Mouse (Mus musculus): Measurements from ENCODE around the gene Olfr71. TPM values are rescaled to one million over a fixed set of nuclear protein-coding genes. Genes with fewer than 3 reads are reported as not detected.

The Olfr71 gene
- total RNA-seq, 2 experiments from 2014 or later = not detected

GRCm38 (mm10) chr4:43668782-43669427, 41.1 kb downstream of the Olfr71 start, which contains the start of the genes Tmem8b and Fam221b:
Gene Tmem8b (plus strand): TSS chr4:43668971.
Gene Fam221b (minus strand): TSS chr4:43669145.
- peak; percentile 83 to 86 for DNase-seq
- intact Hi-C loops (cut with DNase I) = no loop called here

- intact Hi-C loops (cut with DNase I) = loop anchor here (2.0 kb wide), 1 partner anchor 34 kb away; no protein-coding TSS in a partner anchor
- DNase-seq = no peak
Measured at GRCm38 (mm10) chr4:43666412-43666811, 43.6 kb downstream of the Olfr71 start.

- DNase-seq = no peak
- intact Hi-C loops (cut with DNase I) = no loop called here
Measured at GRCm38 (mm10) chr4:43657146-43657545, 52.9 kb downstream of the Olfr71 start.

GRCm38 (mm10) chr4:43656339-43657109, 53.5 kb downstream of the Olfr71 start, which contains the start of gene Hint2:
Gene Hint2 (minus strand): TSS chr4:43656466.
- peak; percentile 88 for DNase-seq
- intact Hi-C loops (cut with DNase I) = no loop called here

GRCm38 (mm10) chr4:43655656-43656338, 54.3 kb downstream of the Olfr71 start:
- intact Hi-C loops (cut with DNase I) = no loop called here
- DNase-seq = no peak

Other genes with a start within 250 kb of the Olfr71 start
- not detected for gene Sit1, start 226.5 kb downstream of the Olfr71 start, total RNA-seq (2021)
- 10 to 100 TPM; 19.8 to 22.4 TPM for gene Ccdc107, start 217.4 kb downstream of the Olfr71 start, total RNA-seq (2021)
- under 1 TPM in 1 of 2 experiments, not detected in 1; 0.32 TPM for gene Arhgef39, start 210.6 kb downstream of the Olfr71 start, total RNA-seq (2021)
- 1 to 10 TPM; 3.4 to 4.4 TPM for gene Car9, start 203.3 kb downstream of the Olfr71 start, total RNA-seq (2021)
- gene Tpm2, start 186.5 kb downstream of the Olfr71 start, total RNA-seq (2021) = 1,000 to 10,000 TPM; 6,166 to 7,572 TPM
- gene Creb3, start 147.9 kb downstream of the Olfr71 start, total RNA-seq (2021) = 10 to 100 TPM; 31.5 to 38.3 TPM
- 10 to 100 TPM; 53.6 to 55.2 TPM for gene Tln1, start 147.6 kb downstream of the Olfr71 start, total RNA-seq (2021)
- gene Rgp1, start 131.5 kb downstream of the Olfr71 start, total RNA-seq (2021) = 10 to 100 TPM; 17.6 to 20.7 TPM
- gene Gba2, start 131.4 kb downstream of the Olfr71 start, total RNA-seq (2021) = 1 to 10 TPM; 3.9 to 6.1 TPM
- under 1 TPM in 1 of 2 experiments, not detected in 1; 0.49 TPM for gene Msmp, start 125.8 kb downstream of the Olfr71 start, total RNA-seq (2021)
- 10 to 100 TPM; 28.1 to 38.4 TPM for gene Npr2, start 78.3 kb downstream of the Olfr71 start, total RNA-seq (2021)
- gene Spag8, start 56.7 kb downstream of the Olfr71 start, total RNA-seq (2021) = not detected
- 10 to 100 TPM; 35.3 to 38.4 TPM for gene Hint2, start 53.8 kb downstream of the Olfr71 start, total RNA-seq (2021)
- 1 to 10 TPM; 8.9 to 9.7 TPM for gene Tmem8b, start 41.3 kb downstream of the Olfr71 start, total RNA-seq (2021)
- under 1 TPM; 0.17 to 0.18 TPM for gene Fam221b, start 41.1 kb downstream of the Olfr71 start, total RNA-seq (2021)
- not detected for gene Olfr70, start 9.4 kb downstream of the Olfr71 start, total RNA-seq (2021)
- gene Hrct1, start 16.9 kb upstream of the Olfr71 start, total RNA-seq (2021) = 1 to 10 TPM; 1.2 to 2.0 TPM
- 1 to 10 TPM; 1.3 to 1.5 TPM for gene Spaar, start 19.8 kb upstream of the Olfr71 start, total RNA-seq (2021)
- not detected for gene Olfr159, start 60.8 kb upstream of the Olfr71 start, total RNA-seq (2021)
- gene Olfr156, start 113.6 kb upstream of the Olfr71 start, total RNA-seq (2021) = not detected
- gene Olfr157, start 129.9 kb upstream of the Olfr71 start, total RNA-seq (2021) = not detected
- gene Olfr155, start 141.3 kb upstream of the Olfr71 start, total RNA-seq (2021) = not detected
- gene Reck, start 165.3 kb upstream of the Olfr71 start, total RNA-seq (2021) = 1 to 10 TPM; 2.2 to 2.5 TPM
- 1 to 10 TPM; 2.4 to 3.0 TPM for gene Glipr2, start 247.1 kb upstream of the Olfr71 start, total RNA-seq (2021)

All from gastrocnemius, postnatal 36 days (tissue).